Mouse (Mus musculus) lung, adult 2 months (tissue): ENCODE measurements at regions not wholly inside any gene's neighbourhood (a gene's known extent, or its start where the extent isn't known, plus 50 kb on each side); places are given as distances from the start of the nearest gene placed in this dataset.

Source experiments
- CTCF ChIP-seq: fragments of 200-500 bp; IDR thresholded peaks from 2 replicates; pipeline ENCODE4 v1.5.1; 2011; ENCODE audit warnings: mild to moderate bottlenecking, low read length, control low read depth; ENCODE audit not compliant: insufficient read depth
- POLR2A ChIP-seq: fragments of 200-500 bp; IDR thresholded peaks from 2 replicates; pipeline ENCODE4 v1.6.1; 2011; ENCODE audit warnings: low read depth, mild to moderate bottlenecking, control low read depth, low read length, borderline replicate concordance; ENCODE audit errors: extremely low read depth

DNA sequence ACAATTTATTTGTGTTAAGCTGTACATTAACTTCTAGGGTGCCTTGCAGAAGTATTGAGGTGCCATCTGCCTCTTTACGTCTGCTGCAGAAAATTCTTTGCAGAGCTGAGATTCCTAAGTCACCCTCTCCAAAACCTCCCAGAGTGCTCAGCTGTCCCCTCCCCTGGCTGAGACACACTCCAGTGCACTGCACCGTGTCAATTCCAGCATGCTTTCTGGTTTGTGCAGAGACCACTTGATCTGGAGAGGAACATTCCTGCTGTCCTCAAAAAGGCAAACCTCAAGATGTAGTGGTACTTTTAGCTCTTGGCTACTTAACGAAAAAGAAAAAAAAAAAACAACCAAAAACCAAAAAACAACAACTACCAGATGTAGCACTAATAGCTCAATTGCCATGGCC, 145.2 kb upstream of the Krr1 start:
- TF ChIP-seq POLR2A (no peak), CTCF (no peak)
